ENCODE assay signal across 9 mouse cellular contexts in the genomic region with DNA sequence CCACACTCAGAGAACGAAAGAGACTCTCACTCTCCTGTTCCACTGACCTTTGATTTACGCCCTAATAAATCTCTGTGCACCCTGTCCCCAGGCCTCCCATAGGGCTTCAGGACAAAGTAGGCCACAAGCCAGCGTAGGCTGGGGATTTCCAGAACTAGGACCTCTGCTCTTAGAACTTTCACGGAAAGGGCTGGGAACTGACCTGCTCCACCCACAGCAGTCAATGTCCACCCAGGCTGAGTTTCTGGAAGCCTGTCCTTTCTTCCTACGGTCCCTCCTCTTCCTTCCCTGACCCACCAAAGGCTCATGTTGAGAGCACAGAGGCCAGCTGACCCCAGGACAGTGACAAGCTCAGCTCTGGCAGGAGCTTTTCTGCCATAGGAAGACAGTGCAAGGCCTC. TPM values are rescaled to one million over a fixed set of nuclear protein-coding genes. Genes with fewer than 3 reads are reported as not detected.
DNase-seq lines count a peak whose midpoint lies in the region; ATAC-seq and TF ChIP-seq lines count a peak whose summit lies in the region.
"Had no signal": no experiment of that assay in that cellular context is flagged by ENCODE, and none has a peak within 500 bp of the region (broad histone marks: within the 10 kb centered on the region; RNA-seq: fewer than 3 reads in every experiment).

No protein-coding gene starts in this region.

- H3K4me3 ChIP-seq in heart, adult 2 months, result no peak overlapping the region
- no peak overlapping the region for H3K4me3 ChIP-seq in heart, embryonic 11.5 days (ENCODE audit: low read depth, low read length)
- no peak overlapping the region for H3K4me3 ChIP-seq in midbrain, embryonic 10.5 days
- no peak overlapping the region for H3K4me3 ChIP-seq in midbrain, postnatal 0 days (ENCODE audit: low read depth, low read length)
- H3K4me3 ChIP-seq: heart, embryonic 15.5 days had no signal

- no peaks in the 10 kb centered on the region for H3K27me3 ChIP-seq in heart, adult 2 months (ENCODE audit: control insufficient read depth, insufficient read depth, low read length)
- no peaks in the 10 kb centered on the region for H3K27me3 ChIP-seq in heart, embryonic 11.5 days (ENCODE audit: control insufficient read depth, insufficient read depth, low read length)
- peaks cover 43% of the 10 kb centered on the region for H3K27me3 ChIP-seq in midbrain, embryonic 10.5 days (ENCODE audit: low read depth, poor library complexity, severe bottlenecking)
- H3K27me3 ChIP-seq in midbrain, postnatal 0 days (ENCODE audit: insufficient read depth, low read length), result no peaks in the 10 kb centered on the region
- H3K27me3 ChIP-seq: heart, embryonic 15.5 days had no signal

- no peak for ATAC-seq in heart, embryonic 11.5 days (replicated peaks; ENCODE audit: insufficient number of reproducible peaks, low FRiP score, low TSS enrichment)
- no peak for ATAC-seq in midbrain, postnatal 0 days (ENCODE audit: low FRiP score)

- no peaks in the 10 kb centered on the region for H3K9me3 ChIP-seq in heart, embryonic 11.5 days (replicated peaks; ENCODE audit: control insufficient read depth, low read length)
- H3K9me3 ChIP-seq in midbrain, embryonic 10.5 days (replicated peaks), result no peaks in the 10 kb centered on the region
- no peaks in the 10 kb centered on the region for H3K9me3 ChIP-seq in midbrain, postnatal 0 days (ENCODE audit: low read length)
- H3K9me3 ChIP-seq: heart, embryonic 15.5 days had no signal

- no peaks in the 10 kb centered on the region for H3K36me3 ChIP-seq in heart, adult 2 months (ENCODE audit: control insufficient read depth, insufficient read depth, low read length)
- no peaks in the 10 kb centered on the region for H3K36me3 ChIP-seq in heart, embryonic 11.5 days (ENCODE audit: control insufficient read depth, insufficient read depth, low read length)
- no peaks in the 10 kb centered on the region for H3K36me3 ChIP-seq in midbrain, embryonic 10.5 days
- H3K36me3 ChIP-seq in midbrain, postnatal 0 days (ENCODE audit: insufficient read depth, low read length), result no peaks in the 10 kb centered on the region
- H3K36me3 ChIP-seq: heart, embryonic 15.5 days had no signal

- H3K4me1 ChIP-seq in heart, adult 2 months (ENCODE audit: control insufficient read depth, insufficient read depth, low read length), result peaks cover 26% of the 10 kb centered on the region
- H3K4me1 ChIP-seq in heart, embryonic 11.5 days (ENCODE audit: control insufficient read depth, insufficient read depth, low read length), result peaks cover 22% of the 10 kb centered on the region
- H3K4me1 ChIP-seq in midbrain, embryonic 10.5 days, result peaks cover 25% of the 10 kb centered on the region
- 0 out of 2 replicates have a peak, but pooled peaks cover under 1% of the 10 kb centered on the region for H3K4me1 ChIP-seq in midbrain, postnatal 0 days (ENCODE audit: insufficient read depth, low read length)

- no peak overlapping the region for H3K9ac ChIP-seq in heart, adult 2 months (ENCODE audit: low read depth, low read length)
- no peak overlapping the region for H3K9ac ChIP-seq in heart, embryonic 11.5 days (ENCODE audit: low read depth, low read length)
- H3K9ac ChIP-seq in midbrain, postnatal 0 days (replicated peaks; ENCODE audit: low read length, poor library complexity, severe bottlenecking), result no peak overlapping the region
- H3K9ac ChIP-seq: heart, embryonic 15.5 days had no signal

- WGBS in heart, adult 2 months, result 51% methylated on average over 5 of the region's 5 CpGs
- WGBS in heart, embryonic 11.5 days (ENCODE audit: insufficient replicate concordance), result 82% methylated on average over 5 of the region's 5 CpGs
- WGBS in midbrain, embryonic 10.5 days, result 88% methylated on average over 5 of the region's 5 CpGs
- WGBS in midbrain, postnatal 0 days, result 90% methylated on average over 5 of the region's 5 CpGs

- intact Hi-C loops in heart, adult 2 months (cut with DNase I), result loop anchor here (1.0 kb wide), 1 partner anchor 18 kb away; no protein-coding TSS in a partner anchor

- H3K4me2 ChIP-seq in heart, embryonic 11.5 days, result no peak overlapping the region
- H3K4me2 ChIP-seq in midbrain, postnatal 0 days (ENCODE audit: low read depth, low read length, poor library complexity, severe bottlenecking), result no peak overlapping the region
- H3K4me2 ChIP-seq: heart, embryonic 15.5 days had no signal

- TF ChIP-seq POLR2A in heart, adult 2 months (IDR thresholded peaks at IDR 0.05; ENCODE audit: insufficient read depth, low read depth, low read length), result peak; percentile 62

- TF ChIP-seq CTCF in heart, adult 2 months (IDR thresholded peaks at IDR 0.05), result no peak
- no peak for TF ChIP-seq CTCF in midbrain, postnatal 0 days (IDR thresholded peaks at IDR 0.05)

- peak; percentile 80 for TF ChIP-seq EP300 in heart, adult 2 months (IDR thresholded peaks at IDR 0.05; ENCODE audit: insufficient read depth, low read depth, low read length)

- DNase-seq in heart, adult 2 months, result peak in 1 of 2 experiments; percentile 63
- no peak for DNase-seq in midbrain, embryonic 10.5 days (ENCODE audit: low spot score)
- no peak for DNase-seq in midbrain, postnatal 0 days (ENCODE audit: low spot score)
- peak; percentile 87 for DNase-seq in kidney, postnatal 14 days
- no peak for DNase-seq in embryo, embryonic 11 days
- no peak for DNase-seq in cerebellum, adult 18-20 months
- DNase-seq: lung, postnatal 36 days had no signal

- H3K27ac ChIP-seq in heart, adult 2 months, result peak overlapping the region; percentile 78
- no peak overlapping the region for H3K27ac ChIP-seq in heart, embryonic 11.5 days (ENCODE audit: low read depth, low read length)
- H3K27ac ChIP-seq in midbrain, embryonic 10.5 days (replicated peaks), result peak overlapping the region; percentile 52; the same call in 1 of the 2 replicates
- H3K27ac ChIP-seq in midbrain, postnatal 0 days (ENCODE audit: low read depth, low read length), result no peak overlapping the region
- H3K27ac ChIP-seq: heart, embryonic 15.5 days had no signal

- H3K79me2 ChIP-seq in heart, adult 2 months (replicated peaks; ENCODE audit: control insufficient read depth, insufficient read depth, low read length), result no peaks in the 10 kb centered on the region

RNA-seq across cellular contexts. Expression of gene Ier5, which starts 35.3 kb away (rescaled TPM):
- total RNA-seq in heart, adult 2 months (2021), result 10 to 100 TPM; 12.5 to 16.8 TPM
- 9.8 and 13.5 TPM in 2 replicates for polyA plus RNA-seq in heart, adult 2 months (2012; rRNA removed)
- polyA plus RNA-seq in heart, embryonic 11.5 days (2014; fragmentation: Nextera tagmentation; extraction: Ambion mirVana), result 7.3 and 7.7 TPM in 2 replicates
- 4.0 and 4.3 TPM in 2 replicates for polyA plus RNA-seq in midbrain, embryonic 10.5 days (2016; fragmentation: Nextera tagmentation; extraction: Ambion mirVana)
- total RNA-seq in midbrain, postnatal 0 days (2014; rRNA removed), result 30.1 and 44.2 TPM in 2 replicates
- polyA plus RNA-seq in midbrain, postnatal 0 days (2015; fragmentation: Nextera tagmentation; extraction: Ambion mirVana), result 3.9 and 4.0 TPM in 2 replicates

Comparison
In these comparisons a context has a peak if more than half of its experiments do, and no peak if none do; other contexts are left out.
1. H3K27ac ChIP-seq: peak in heart, adult 2 months (single experiment) and midbrain, embryonic 10.5 days (single experiment); none in heart, embryonic 11.5 days (single experiment) and midbrain, postnatal 0 days (single experiment).